9 mouse cellular contexts compared by ENCODE assay signal in the genomic region with DNA sequence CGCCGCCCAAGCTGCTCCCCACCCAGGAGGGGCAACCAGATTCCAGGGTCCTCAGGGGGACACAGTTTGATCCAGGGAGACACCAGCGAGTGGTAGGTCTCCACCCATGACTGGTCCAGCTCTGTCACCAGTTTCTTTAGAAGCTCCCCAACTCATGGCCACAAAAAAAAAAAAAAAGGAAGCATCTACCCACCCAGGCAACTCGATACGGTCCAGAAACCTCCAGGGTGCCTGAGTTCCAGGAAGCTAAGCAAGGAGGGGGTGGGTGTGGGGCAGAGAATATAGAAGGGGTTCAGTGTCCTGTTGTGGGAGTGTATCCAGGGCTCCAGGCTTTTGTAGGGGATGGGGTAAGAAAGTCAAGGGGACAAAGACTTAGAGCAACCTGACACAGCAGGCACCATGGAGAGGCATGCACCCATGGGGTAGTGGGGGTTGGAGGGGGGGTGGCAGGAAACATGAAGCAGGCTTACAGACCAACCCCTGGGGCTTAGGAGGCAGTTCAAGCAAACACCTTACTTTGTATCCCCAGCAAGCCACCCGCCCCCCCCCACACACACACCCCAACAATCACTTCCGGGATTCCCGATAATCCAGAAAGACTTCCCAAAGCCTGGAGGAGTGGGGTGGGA. TPM values are rescaled to one million over a fixed set of nuclear protein-coding genes. Genes with fewer than 3 reads are reported as not detected.
DNase-seq lines count a peak whose midpoint lies in the region; ATAC-seq and TF ChIP-seq lines count a peak whose summit lies in the region.
"Had no signal": no experiment of that assay in that cellular context is flagged by ENCODE, and none has a peak within 500 bp of the region (broad histone marks: within the 10 kb centered on the region; RNA-seq: fewer than 3 reads in every experiment).

No protein-coding gene starts in this region.

- peak overlapping the region; percentile 46 for H3K4me3 ChIP-seq in heart, embryonic 13.5 days
- H3K4me3 ChIP-seq in E14TG2a.4 (replicated peaks; ENCODE audit: low read length), result peak overlapping the region; percentile 77
- no peak overlapping the region for H3K4me3 ChIP-seq in forebrain, embryonic 13.5 days
- H3K4me3 ChIP-seq in liver, embryonic 13.5 days (replicated peaks), result no peak overlapping the region

- 10% methylated on average over 8 of the region's 8 CpGs for WGBS in heart, embryonic 13.5 days
- WGBS in forebrain, embryonic 13.5 days, result 14% methylated on average over 8 of the region's 8 CpGs
- WGBS in liver, embryonic 13.5 days (ENCODE audit: insufficient replicate concordance), result 13% methylated on average over 8 of the region's 8 CpGs

- peak overlapping the region; percentile 76 for H3K9ac ChIP-seq in heart, embryonic 13.5 days
- H3K9ac ChIP-seq in forebrain, embryonic 13.5 days, result no peak overlapping the region
- no peak overlapping the region for H3K9ac ChIP-seq in liver, embryonic 13.5 days

- no peaks in the 10 kb centered on the region for H3K36me3 ChIP-seq in heart, embryonic 13.5 days
- no peaks in the 10 kb centered on the region for H3K36me3 ChIP-seq in E14TG2a.4 (ENCODE audit: insufficient read depth, low read length)
- no peaks in the 10 kb centered on the region for H3K36me3 ChIP-seq in forebrain, embryonic 13.5 days (ENCODE audit: poor library complexity, severe bottlenecking)
- H3K36me3 ChIP-seq in liver, embryonic 13.5 days, result no peaks in the 10 kb centered on the region
- H3K36me3 ChIP-seq: G1E had no signal

- no peak for ATAC-seq in heart, embryonic 13.5 days (ENCODE audit: extremely low read depth, insufficient number of reproducible peaks, low FRiP score, low TSS enrichment)
- peak; percentile 0; the same call in 1 of the 2 replicates for ATAC-seq in forebrain, embryonic 13.5 days
- ATAC-seq in liver, embryonic 13.5 days (ENCODE audit: low read depth), result no peak

- H3K4me2 ChIP-seq in heart, embryonic 13.5 days, result peak overlapping the region; percentile 72
- H3K4me2 ChIP-seq in forebrain, embryonic 13.5 days, result peak overlapping the region; percentile 51
- H3K4me2 ChIP-seq in liver, embryonic 13.5 days, result peak overlapping the region; percentile 40

- no peaks in the 10 kb centered on the region for H3K9me3 ChIP-seq in heart, embryonic 13.5 days
- H3K9me3 ChIP-seq in E14TG2a.4 (ENCODE audit: low read length), result no peaks in the 10 kb centered on the region
- H3K9me3 ChIP-seq in forebrain, embryonic 13.5 days (replicated peaks), result no peaks in the 10 kb centered on the region
- H3K9me3 ChIP-seq in liver, embryonic 13.5 days (replicated peaks), result no peaks in the 10 kb centered on the region

- no peak for TF ChIP-seq CTCF in E14TG2a.4 (conservative IDR thresholded peaks at IDR 0.05; ENCODE audit: low read length)

- intact Hi-C loops in heart, postnatal 25 days (cut with DNase I), result no loop called here

- H3K27me3 ChIP-seq in heart, embryonic 13.5 days (replicated peaks), result no peaks in the 10 kb centered on the region
- peaks cover 10% of the 10 kb centered on the region for H3K27me3 ChIP-seq in E14TG2a.4 (ENCODE audit: insufficient read depth, low read length)
- no peaks in the 10 kb centered on the region for H3K27me3 ChIP-seq in forebrain, embryonic 13.5 days
- H3K27me3 ChIP-seq in liver, embryonic 13.5 days, result peaks cover 11% of the 10 kb centered on the region

- no peak for DNase-seq in heart, postnatal 25 days (ENCODE audit: low spot score)
- no peak for DNase-seq in liver, embryonic 13.5 days
- DNase-seq in adrenal gland, postnatal 36 days, result no peak
- DNase-seq in embryo, embryonic 9.5 days (ENCODE audit: extremely low spot score), result no peak
- DNase-seq in natural killer cell, adult 2 months (ENCODE audit: low spot score in 2 of 2), result no peak

- peaks cover 47% of the 10 kb centered on the region for H3K4me1 ChIP-seq in heart, embryonic 13.5 days
- H3K4me1 ChIP-seq in E14TG2a.4 (replicated peaks; ENCODE audit: low read depth, low read length), result peaks cover 86% of the 10 kb centered on the region
- H3K4me1 ChIP-seq in forebrain, embryonic 13.5 days, result peaks cover 63% of the 10 kb centered on the region
- peaks cover 20% of the 10 kb centered on the region for H3K4me1 ChIP-seq in liver, embryonic 13.5 days (replicated peaks)

- H3K27ac ChIP-seq in heart, embryonic 13.5 days (replicated peaks), result peak overlapping the region; percentile 76
- H3K27ac ChIP-seq in forebrain, embryonic 13.5 days, result peak overlapping the region; percentile 31; the same call in 1 of the 2 replicates
- H3K27ac ChIP-seq in liver, embryonic 13.5 days, result no peak overlapping the region

RNA-seq across cellular contexts. Expression of a gene that starts 20.0 kb away (rescaled TPM):
- polyA plus RNA-seq in heart, embryonic 13.5 days (2015; fragmentation: Nextera tagmentation; extraction: Ambion mirVana), result 4.1 and 4.8 TPM in 2 replicates
- total RNA-seq in heart, postnatal 25 days (2021), result 1 to 10 TPM; 6.1 to 6.7 TPM
- 21.5 and 23.2 TPM in 2 replicates for polyA plus RNA-seq in forebrain, embryonic 13.5 days (2015; fragmentation: Nextera tagmentation; extraction: Ambion mirVana)
- polyA plus RNA-seq in liver, embryonic 13.5 days (2015; fragmentation: Nextera tagmentation; extraction: Ambion mirVana), result 0.49 and 0.69 TPM in 2 replicates
- total RNA-seq in adrenal gland, postnatal 36 days (2021), result 10 to 100 TPM; 16.5 to 20.8 TPM
- total RNA-seq: G1E had no signal
- polyA plus RNA-seq: G1E had no signal

Comparison
In these comparisons a context has a peak if more than half of its experiments do, and no peak if none do; other contexts are left out.
1. H3K4me3 ChIP-seq: peak in heart, embryonic 13.5 days (single experiment) and E14TG2a.4 (single experiment); none in forebrain, embryonic 13.5 days (single experiment) and liver, embryonic 13.5 days (single experiment).
2. Peak in every context shown above with its lines, with median percentiles within 50 percentile points of each other: H3K4me2 ChIP-seq.